ENCODE assay signal across 8 mouse cellular contexts in genomic region chr13:74563483-74564330, GRCm38 (mm10).
A peak's percentile ranks its signal among the peaks of the same experiment; 100 is the strongest.
DNase-seq lines count a peak whose midpoint lies in the region; ATAC-seq and TF ChIP-seq lines count a peak whose summit lies in the region.
"Not testable (repeated sequence)": the region's sequence is repeated elsewhere in the genome, so short reads cannot be mapped to it uniquely, and the experiment has no call there.

No protein-coding gene starts in this region.

- peak overlapping the region; percentile 58 for H3K4me3 ChIP-seq in embryonic facial prominence, embryonic 13.5 days
- H3K4me3 ChIP-seq in kidney, adult 2 months (ENCODE audit: insufficient read depth, low read depth, low read length), result peak overlapping the region; percentile 58
- peak overlapping the region; percentile 55 for H3K4me3 ChIP-seq in limb, embryonic 12.5 days (replicated peaks)
- peak overlapping the region; percentile 67 for H3K4me3 ChIP-seq in midbrain, embryonic 15.5 days
- peak overlapping the region; percentile 75 for H3K4me3 ChIP-seq in spleen, adult 2 months (ENCODE audit: extremely low read depth, insufficient read depth, insufficient read length)

- DNase-seq in 3134 (ENCODE audit: extremely low read depth, insufficient read length, low spot score), result peak; percentile 80
- DNase-seq in adrenal gland, postnatal 36 days, result peak; percentile 85 to 86
- peak; percentile 87 to 90 for DNase-seq in heart, adult 18-20 months
- DNase-seq in kidney, adult 2 months, result peak; percentile 91
- DNase-seq in spleen, adult 2 months (ENCODE audit: low read depth in 1 of 2, low spot score in 2 of 2), result peak; percentile 38 to 59

- H3K36me3 ChIP-seq in embryonic facial prominence, embryonic 13.5 days; kidney, adult 2 months (ENCODE audit: control insufficient read depth, insufficient read depth, low read length); limb, embryonic 12.5 days; midbrain, embryonic 15.5 days (replicated peaks); spleen, adult 2 months (ENCODE audit: control insufficient read depth, insufficient read depth, low read length): not testable (repeated sequence)

- peak overlapping the region; percentile 88 for H3K27ac ChIP-seq in embryonic facial prominence, embryonic 13.5 days
- peak overlapping the region; percentile 2; the same call in 1 of the 2 replicates for H3K27ac ChIP-seq in kidney, adult 2 months (ENCODE audit: insufficient read depth, low read depth, low read length)
- peak overlapping the region; percentile 82 for H3K27ac ChIP-seq in limb, embryonic 12.5 days
- H3K27ac ChIP-seq in midbrain, embryonic 15.5 days, result peak overlapping the region; percentile 78
- peak overlapping the region; percentile 85 for H3K27ac ChIP-seq in spleen, adult 2 months (ENCODE audit: insufficient read depth, low read length)

- H3K9me3 ChIP-seq in embryonic facial prominence, embryonic 13.5 days; limb, embryonic 12.5 days; midbrain, embryonic 15.5 days: not testable (repeated sequence)

- peak; percentile 92 for ATAC-seq in embryonic facial prominence, embryonic 13.5 days (ENCODE audit: insufficient number of reproducible peaks, insufficient read depth, low FRiP score, low TSS enrichment, low read depth)
- peak; percentile 95 for ATAC-seq in limb, embryonic 12.5 days (ENCODE audit: insufficient number of reproducible peaks, insufficient read depth, low FRiP score, low TSS enrichment, low read depth)
- ATAC-seq in midbrain, embryonic 15.5 days (replicated peaks), result peak; percentile 100

- not testable (repeated sequence) for TF ChIP-seq CTCF in kidney, adult 2 months (conservative IDR thresholded peaks at IDR 0.05; ENCODE audit: insufficient read depth, insufficient read length, low read depth, low read length); spleen, adult 2 months (IDR thresholded peaks at IDR 0.05; ENCODE audit: extremely low read depth, insufficient read depth, insufficient read length, insufficient replicate concordance)

- TF ChIP-seq POLR2A in kidney, adult 2 months (IDR thresholded peaks at IDR 0.05; ENCODE audit: low read depth, low read length); spleen, adult 2 months (IDR thresholded peaks at IDR 0.05; ENCODE audit: low read depth, low read length): not testable (repeated sequence)

- peak overlapping the region; percentile 66 for H3K4me2 ChIP-seq in embryonic facial prominence, embryonic 13.5 days
- peak overlapping the region; percentile 63 for H3K4me2 ChIP-seq in limb, embryonic 12.5 days
- peak overlapping the region; percentile 75 for H3K4me2 ChIP-seq in midbrain, embryonic 15.5 days

- H3K27me3 ChIP-seq in embryonic facial prominence, embryonic 13.5 days; kidney, adult 2 months (replicated peaks; ENCODE audit: control insufficient read depth, insufficient read depth, low read length); limb, embryonic 12.5 days; midbrain, embryonic 15.5 days (replicated peaks); spleen, adult 2 months (ENCODE audit: control insufficient read depth, insufficient read depth, low read length): not testable (repeated sequence)

- peak overlapping the region; percentile 75 for H3K9ac ChIP-seq in embryonic facial prominence, embryonic 13.5 days
- peak overlapping the region; percentile 65 for H3K9ac ChIP-seq in limb, embryonic 12.5 days (replicated peaks)
- H3K9ac ChIP-seq in midbrain, embryonic 15.5 days, result peak overlapping the region; percentile 58

- WGBS in embryonic facial prominence, embryonic 13.5 days, result 2% methylated on average over 27 of the region's 27 CpGs
- 2% methylated on average over 27 of the region's 27 CpGs for WGBS in kidney, adult 2 months
- WGBS in limb, embryonic 12.5 days, result 2% methylated on average over 27 of the region's 27 CpGs
- WGBS in midbrain, embryonic 15.5 days, result 2% methylated on average over 27 of the region's 27 CpGs
- WGBS in spleen, adult 2 months, result 3% methylated on average over 27 of the region's 27 CpGs

- H3K4me1 ChIP-seq in embryonic facial prominence, embryonic 13.5 days; kidney, adult 2 months (ENCODE audit: control insufficient read depth, insufficient read depth, low read length); limb, embryonic 12.5 days (replicated peaks); midbrain, embryonic 15.5 days; spleen, adult 2 months (ENCODE audit: control insufficient read depth, insufficient read depth, insufficient read length): not testable (repeated sequence)

Comparison
In these comparisons a context has a peak if more than half of its experiments do, and no peak if none do; other contexts are left out.
1. Peak in every context shown above with its lines: DNase-seq, ATAC-seq, H3K4me3 ChIP-seq and H3K27ac ChIP-seq.
2. H3K27ac ChIP-seq: peak in every context shown above with its lines; median percentile 88 in embryonic facial prominence, embryonic 13.5 days; 85 in spleen, adult 2 months; 82 in limb, embryonic 12.5 days; 78 in midbrain, embryonic 15.5 days; 2 in kidney, adult 2 months.